Mouse (Mus musculus) lung, embryonic 14.5 days (tissue): Measurements from ENCODE around the gene Tmed9. TPM values are rescaled to one million over a fixed set of nuclear protein-coding genes. Genes with fewer than 3 reads are reported as not detected.
"Not testable (repeated sequence)": the region's sequence is repeated elsewhere in the genome, so short reads cannot be mapped to it uniquely, and the experiment has no call there.

ENCODE experiments used
- ATAC-seq: fragments of 200-750 bp; cut with Nextera tagmentation; 2 replicates; pipeline ENCODE4 v1.8.0; 2017; ENCODE audit warnings: mild to moderate bottlenecking, moderate TSS enrichment, moderate library complexity; ENCODE audit not compliant: insufficient read depth
- DNase-seq: peaks from one replicate; pipeline ENCODE4 v3.0.0-alpha.2; 2015
- H3K27ac ChIP-seq: fragments of 300-500 bp; sonication (generic); 2 replicates; pipeline ENCODE4 v1.5.1; 2014; ENCODE audit warnings: low read depth, mild to moderate bottlenecking, moderate library complexity
- H3K27me3 ChIP-seq: fragments of 300-500 bp; sonication (generic); 2 replicates; pipeline ENCODE4 v1.6.1; 2014; ENCODE audit warnings: low read length, control low read depth; ENCODE audit not compliant: insufficient read depth
- H3K36me3 ChIP-seq: fragments of 300-500 bp; sonication (generic); 2 replicates; pipeline ENCODE4 v1.6.1; 2014; ENCODE audit warnings: control low read depth; ENCODE audit not compliant: insufficient read depth
- H3K4me1 ChIP-seq: fragments of 300-500 bp; sonication (generic); 2 replicates; pipeline ENCODE4 v1.6.1; 2014; ENCODE audit warnings: antibody characterized with exemption, control low read depth; ENCODE audit not compliant: insufficient read depth
- H3K4me2 ChIP-seq: fragments of 300-500 bp; sonication (generic); 2 replicates; pipeline ENCODE4 v1.6.1; 2014; ENCODE audit warnings: mild to moderate bottlenecking
- H3K4me3 ChIP-seq: fragments of 300-500 bp; sonication (generic); 2 replicates; pipeline ENCODE4 v1.5.1; 2014; ENCODE audit warnings: low read depth, low read length
- H3K9ac ChIP-seq: fragments of 300-500 bp; sonication (generic); 2 replicates; pipeline ENCODE4 v1.6.1; 2014
- H3K9me3 ChIP-seq: fragments of 300-500 bp; sonication (generic); 2 replicates; pipeline ENCODE4 v1.6.1; 2016; ENCODE audit warnings: low read depth, low read length, control low read depth
- CTCF ChIP-seq: IDR thresholded peaks from 2 replicates; pipeline ENCODE4 v1.5.1; 2016; ENCODE audit warnings: antibody characterized with exemption, low read depth
- WGBS: fragments of 180-500 bp; shearing (Covaris S2); extraction: QIAGEN DNeasy Blood & Tissue Kit; methylation state at CpG from one replicate; pipeline ENCODE4 v1.1.7; 2014; 5-methylcytosine and 5-hydroxymethylcytosine counted together
- polyA plus RNA-seq: library from polyadenylated mRNA; unstranded; fragments of >200 nt; fragmentation: Nextera tagmentation; extraction: Ambion mirVana; gene quantifications from 2 replicates; pipeline ENCODE4 v1.2.1, GENCODE M21; 2014

Gene Tmed9
- polyA plus RNA-seq, 1 experiment from 2014 or later = 76.5 TPM

GRCm38 (mm10) chr13:55635146-55635571 lies 61.6 kb downstream of the Tmed9 start:
- ATAC-seq = peak; percentile 51; the same call in 1 of the 2 replicates
- H3K36me3 ChIP-seq = peaks cover 49% of the 10 kb centered on the region
- under 1% methylated on average over 40 of the region's 40 CpGs for WGBS

GRCm38 (mm10) chr13:55636185-55636983 lies 62.9 kb downstream of the Tmed9 start:
- Histone ChIP-seq H3K4me3 (peak overlapping the region; percentile 94), H3K4me1 (peaks cover 3% of the 10 kb centered on the region; the same call in 1 of the 2 replicates)

More at GRCm38 (mm10) chr13:55635146-55635571, 61.6 kb downstream of the Tmed9 start:
- Histone ChIP-seq H3K27ac (no peak overlapping the region), H3K4me3 (peak overlapping the region; percentile 94), H3K9me3 (no peaks in the 10 kb centered on the region), H3K27me3 (no peaks in the 10 kb centered on the region), H3K4me1 (peaks cover 3% of the 10 kb centered on the region; the same call in 1 of the 2 replicates), H3K4me2 (peak overlapping the region; percentile 70), H3K9ac (peak overlapping the region; percentile 90)
- TF ChIP-seq CTCF = no peak
- no peak for DNase-seq

GRCm38 (mm10) chr13:55640480-55640879 lies 66.9 kb downstream of the Tmed9 start:
- H3K27me3 ChIP-seq, H3K27ac ChIP-seq, H3K4me2 ChIP-seq, H3K9ac ChIP-seq, H3K4me3 ChIP-seq, ATAC-seq, H3K9me3 ChIP-seq, H3K4me1 ChIP-seq: not testable (repeated sequence)
- TF ChIP-seq CTCF = peak; percentile 82
- H3K36me3 ChIP-seq = peaks cover 51% of the 10 kb centered on the region
- peak; percentile 90 for DNase-seq
- WGBS = 49% methylated on average over 8 of the region's 8 CpGs

More at GRCm38 (mm10) chr13:55636185-55636983, 62.9 kb downstream of the Tmed9 start:
- peak overlapping the region; percentile 70 for H3K4me2 ChIP-seq
- H3K9me3 ChIP-seq = no peaks in the 10 kb centered on the region
- peaks cover 45% of the 10 kb centered on the region for H3K36me3 ChIP-seq
- TF ChIP-seq CTCF = no peak
- DNase-seq = no peak
- no peak overlapping the region for H3K27ac ChIP-seq
- H3K27me3 ChIP-seq = no peaks in the 10 kb centered on the region
- H3K9ac ChIP-seq = no peak overlapping the region
- WGBS = 89% methylated on average over 14 of the region's 14 CpGs
- ATAC-seq = no peak

- DNase-seq = peak; percentile 75
- H3K36me3 ChIP-seq = peaks cover 81% of the 10 kb centered on the region
- WGBS = 89% methylated on average over 2 of the region's 2 CpGs
These were observed 71.0 kb downstream of the Tmed9 start for GRCm38 (mm10) chr13:55644525-55644924.

More at GRCm38 (mm10) chr13:55644525-55644924, 71.0 kb downstream of the Tmed9 start:
- no peak overlapping the region for H3K4me2 ChIP-seq
- no peaks in the 10 kb centered on the region for H3K4me1 ChIP-seq
- H3K4me3 ChIP-seq = no peak overlapping the region
- H3K9me3 ChIP-seq = no peaks in the 10 kb centered on the region
- H3K27me3 ChIP-seq = no peaks in the 10 kb centered on the region
- no peak for ATAC-seq
- no peak overlapping the region for H3K9ac ChIP-seq
- TF ChIP-seq CTCF = peak; percentile 50
- no peak overlapping the region for H3K27ac ChIP-seq

Other genes starting within 250 kb of the Tmed9 start
- gene Mxd3, start 243.9 kb upstream of the Tmed9 start, polyA plus RNA-seq = 45.6 and 46.2 TPM in 2 replicates
- 105 and 106 TPM in 2 replicates for gene Lman2, start 210.9 kb upstream of the Tmed9 start, polyA plus RNA-seq
- gene Rgs14, start 204.0 kb upstream of the Tmed9 start, polyA plus RNA-seq = 0.69 and 1.0 TPM in 2 replicates
- not detected in 2 replicates for gene Slc34a1, start 175.5 kb upstream of the Tmed9 start, polyA plus RNA-seq
- gene Pfn3, start 158.5 kb upstream of the Tmed9 start, polyA plus RNA-seq = not detected in 2 replicates
- gene F12, start 146.9 kb upstream of the Tmed9 start, polyA plus RNA-seq = not detected in 2 replicates
- gene Grk6, start 128.7 kb upstream of the Tmed9 start, polyA plus RNA-seq = 64.3 and 71.0 TPM in 2 replicates
- 0.46 and 0.53 TPM in 2 replicates for gene Prr7, start 109.5 kb upstream of the Tmed9 start, polyA plus RNA-seq
- 135 and 153 TPM in 2 replicates for gene Dbn1, start 85.6 kb upstream of the Tmed9 start, polyA plus RNA-seq
- gene Pdlim7, start 60.1 kb upstream of the Tmed9 start, polyA plus RNA-seq = 185 and 199 TPM in 2 replicates
- gene Dok3, start 44.4 kb upstream of the Tmed9 start, polyA plus RNA-seq = 2.0 and 2.6 TPM in 2 replicates
- 74.8 and 75.5 TPM in 2 replicates for gene Ddx41, start 37.1 kb upstream of the Tmed9 start, polyA plus RNA-seq
- gene Fam193b, start 2.6 kb upstream of the Tmed9 start, polyA plus RNA-seq = 33.4 and 38.4 TPM in 2 replicates
- gene B4galt7, start 26.2 kb downstream of the Tmed9 start, polyA plus RNA-seq = 16.3 and 22.1 TPM in 2 replicates
- 54.9 and 55.8 TPM in 2 replicates for gene Caml, start 49.3 kb downstream of the Tmed9 start, polyA plus RNA-seq
- gene Ddx46, start 61.3 kb downstream of the Tmed9 start, polyA plus RNA-seq = 38.5 and 43.7 TPM in 2 replicates
- gene B230219D22Rik, start 119.4 kb downstream of the Tmed9 start, polyA plus RNA-seq = 79.7 and 84.8 TPM in 2 replicates
- gene Txndc15, start 140.9 kb downstream of the Tmed9 start, polyA plus RNA-seq = 76.4 and 76.6 TPM in 2 replicates
- gene Pcbd2, start 153.6 kb downstream of the Tmed9 start, polyA plus RNA-seq = 55.5 and 59.7 TPM in 2 replicates
- 0.18 TPM in 1 of 2 replicates, not detected in the other for gene Catsper3, start 210.8 kb downstream of the Tmed9 start, polyA plus RNA-seq